Mouse (Mus musculus): ENCODE results near the gene Spsb3. TPM values are rescaled to one million over a fixed set of nuclear protein-coding genes. Genes with fewer than 3 reads are reported as not detected.
A peak's percentile ranks its signal among the peaks of the same experiment; 100 is the strongest.

Spsb3 gene
- 10 to 100 TPM; 58.6 to 63.3 TPM for total RNA-seq (2021)
- long read RNA-seq, experiment 1, transcript Spsb3-209 (7 exons, 1,953 nt) = major isoform, 49 of 122 reads
- long read RNA-seq, experiment 1, transcript Spsb3-203 (7 exons, 1,641 nt) = minor isoform, 43 of 122 reads
- long read RNA-seq, experiment 1, partial matches to known transcripts = 5 of 122 reads
- long read RNA-seq, experiment 1, other reads (novel, unspliced or antisense) = 23 of 122 reads
- long read RNA-seq, experiment 2, transcript Spsb3-203 (7 exons, 1,641 nt) = minor isoform, 16 of 61 reads
- long read RNA-seq, experiment 2, transcript Spsb3-209 (7 exons, 1,953 nt) = major isoform, 19 of 61 reads
- long read RNA-seq, experiment 2, partial matches to known transcripts = 8 of 61 reads
- long read RNA-seq, experiment 2, other reads (novel, unspliced or antisense) = 16 of 61 reads

DNA sequence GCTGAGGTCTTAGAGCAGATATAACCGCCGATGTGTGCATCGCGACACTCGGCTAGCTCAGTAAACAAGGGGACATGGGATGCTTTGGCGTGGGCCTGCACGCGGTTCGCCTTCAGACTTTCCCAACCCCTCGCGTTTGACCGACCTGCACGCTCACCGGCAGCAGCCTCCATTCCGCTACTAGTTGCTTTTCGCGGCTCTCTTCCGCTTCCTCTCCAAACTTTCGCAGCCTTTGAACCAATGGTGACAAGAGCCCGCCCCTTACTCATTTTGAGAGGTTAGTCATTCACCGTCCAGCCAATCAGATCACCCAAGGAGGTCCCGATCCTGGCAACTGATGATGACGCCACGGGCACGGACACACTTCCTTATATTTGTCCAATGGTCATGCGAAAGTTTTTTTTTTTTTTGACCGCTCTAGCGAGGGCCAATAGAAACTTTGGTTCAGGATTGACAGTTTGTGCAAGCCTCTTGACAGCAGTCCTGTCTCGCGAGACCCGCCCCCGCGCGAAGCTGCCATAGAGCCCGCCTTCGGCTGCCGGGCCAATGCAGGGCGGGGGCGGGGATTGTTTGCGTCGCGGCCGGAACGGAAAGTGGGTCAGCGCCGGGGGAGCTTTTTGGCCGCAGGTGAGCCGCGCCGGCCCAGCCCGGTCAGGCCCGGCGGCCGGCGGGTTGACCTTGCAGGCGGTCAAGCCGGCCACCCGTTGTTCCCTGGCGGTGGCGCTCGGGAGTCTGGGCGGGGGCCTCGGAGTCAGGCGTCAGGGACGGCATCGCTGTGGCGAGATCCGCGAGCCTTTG lies at the start of gene Spsb3, which contains the start of gene Nubp2:
Gene Spsb3, plus strand, starts transcription at position 510 of the 798 bp plus-strand sequence.
Gene Nubp2, minus strand, starts transcription at position 216 of the 798 bp plus-strand sequence.
- Histone ChIP-seq H3K4me3 (peak within 1 kb of the TSS; percentile 82), H3K27ac (peak within 1 kb of the TSS; percentile 96)
- TF ChIP-seq CTCF (IDR thresholded peaks at IDR 0.05) = peak; percentile 24
- intact Hi-C loops (cut with DNase I) = no loop called here
- DNase-seq (ENCODE audit: extremely low spot score in 1 of 2, low spot score in 2 of 2) = peak; percentile 97

DNA sequence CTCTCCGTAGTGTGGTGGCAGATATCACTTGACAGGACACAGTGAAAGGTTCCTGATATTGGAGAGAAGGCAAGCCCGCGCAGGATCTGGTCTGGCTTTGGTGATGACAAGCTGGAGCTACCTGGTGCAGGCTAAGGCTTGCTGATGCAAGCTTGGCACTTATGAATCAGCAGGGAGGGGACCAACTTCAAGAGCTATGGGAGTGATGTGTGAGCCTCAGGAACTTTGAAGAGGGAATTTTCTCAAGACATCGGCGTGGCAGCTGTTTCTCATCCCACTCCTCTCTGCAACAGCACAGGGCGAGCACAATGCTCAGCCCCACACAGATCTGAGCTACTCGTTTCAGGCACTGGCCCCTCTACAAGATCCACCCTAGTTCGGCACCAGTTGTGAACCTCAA lies 46.6 kb upstream of the Spsb3 start, which contains the start of gene Hagh:
Gene Hagh, plus strand, starts transcription at position 302 of the 400 bp plus-strand sequence.
- Histone ChIP-seq H3K27ac (no peak within 1 kb of the TSS), H3K4me3 (no peak within 1 kb of the TSS)
- intact Hi-C loops (cut with DNase I) = no loop called here
- DNase-seq (ENCODE audit: extremely low spot score in 1 of 2, low spot score in 2 of 2) = no peak
- no peak for TF ChIP-seq CTCF (IDR thresholded peaks at IDR 0.05)

DNA sequence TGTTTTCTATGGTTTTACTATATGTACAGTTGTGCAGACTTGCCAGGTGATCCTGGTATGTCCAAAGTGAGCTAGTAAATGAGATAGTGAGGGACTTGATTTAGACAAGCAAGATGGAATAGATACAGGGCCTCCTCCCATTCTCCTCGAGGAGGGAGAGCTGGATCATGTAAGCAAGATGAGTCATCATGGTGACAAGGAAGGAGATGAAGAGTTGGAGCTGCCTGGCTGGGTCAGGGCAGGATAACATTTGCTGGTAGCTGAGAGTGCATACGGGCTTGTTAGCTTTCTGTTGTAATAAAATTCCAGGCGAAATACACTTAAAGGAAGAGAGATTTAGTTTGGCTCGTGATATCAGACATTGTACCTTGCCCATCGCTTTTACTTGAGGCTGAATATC lies 46.1 kb upstream of the Spsb3 start:
- TF ChIP-seq CTCF (IDR thresholded peaks at IDR 0.05) = no peak
- no peak for DNase-seq (ENCODE audit: extremely low spot score in 1 of 2, low spot score in 2 of 2)
- Histone ChIP-seq H3K4me3 (no peak overlapping the region), H3K27ac (no peak overlapping the region)
- intact Hi-C loops (cut with DNase I) = no loop called here

- peak; percentile 36 for TF ChIP-seq CTCF (IDR thresholded peaks at IDR 0.05)
- no peak overlapping the region for H3K27ac ChIP-seq
- no peak for DNase-seq (ENCODE audit: extremely low spot score in 1 of 2, low spot score in 2 of 2)
- intact Hi-C loops (cut with DNase I) = no loop called here
- H3K4me3 ChIP-seq = no peak overlapping the region
Observed at GRCm38 (mm10) chr17:24841133-24841532, 45.3 kb upstream of the Spsb3 start.

- DNase-seq (ENCODE audit: extremely low spot score in 1 of 2, low spot score in 2 of 2) = no peak
- peak; percentile 15 for TF ChIP-seq CTCF (IDR thresholded peaks at IDR 0.05)
- H3K27ac ChIP-seq = no peak overlapping the region
- no peak overlapping the region for H3K4me3 ChIP-seq
- intact Hi-C loops (cut with DNase I) = no loop called here
Observed at GRCm38 (mm10) chr17:24842631-24843030, 43.8 kb upstream of the Spsb3 start.

DNA sequence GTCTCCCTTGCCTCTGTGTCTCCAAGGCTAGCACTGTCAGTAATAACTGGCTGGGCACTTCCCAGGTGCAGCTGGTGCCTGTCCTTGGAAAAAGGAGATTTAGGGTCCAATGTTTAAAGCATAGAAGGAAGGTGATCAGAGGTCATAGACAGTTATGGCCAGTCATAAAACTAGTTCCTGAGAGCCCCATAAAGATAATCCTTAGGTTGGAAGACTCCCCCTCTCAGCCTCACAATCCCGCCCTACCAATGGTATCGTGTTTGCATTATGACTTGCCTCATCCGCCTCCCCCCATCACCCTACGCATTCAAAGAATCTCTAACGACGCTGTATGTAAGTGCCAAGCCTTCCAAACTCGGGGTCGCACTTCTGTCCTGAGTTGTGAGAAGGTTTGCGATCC lies 41.9 kb upstream of the Spsb3 start:
- DNase-seq (ENCODE audit: extremely low spot score in 1 of 2, low spot score in 2 of 2) = no peak
- TF ChIP-seq CTCF (IDR thresholded peaks at IDR 0.05) = no peak

DNA sequence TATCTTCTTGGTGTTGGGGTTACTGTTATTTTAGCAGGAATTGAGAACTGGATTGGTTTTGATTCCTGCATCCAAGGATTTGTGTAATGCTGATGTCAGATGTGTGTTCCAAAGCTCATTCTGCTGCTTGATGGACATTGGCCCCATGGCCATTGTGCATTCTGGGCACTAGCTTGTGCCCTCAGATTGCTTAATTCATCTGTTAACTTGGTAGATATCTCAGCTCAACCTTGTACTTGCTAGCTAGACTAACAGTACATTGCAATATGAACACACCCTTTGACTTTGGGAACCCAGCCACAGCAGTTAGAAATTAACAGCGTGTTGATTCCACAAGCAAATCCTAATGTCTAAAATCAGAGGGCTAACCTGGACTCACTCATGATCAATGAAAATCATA lies 39.1 kb upstream of the Spsb3 start:
- intact Hi-C loops (cut with DNase I) = no loop called here
- no peak overlapping the region for H3K4me3 ChIP-seq
- no peak for TF ChIP-seq CTCF (IDR thresholded peaks at IDR 0.05)

More for the DNA sequence above, 41.9 kb upstream of the Spsb3 start:
- H3K27ac ChIP-seq = no peak overlapping the region
- intact Hi-C loops (cut with DNase I) = no loop called here
- H3K4me3 ChIP-seq = no peak overlapping the region

GRCm38 (mm10) chr17:24848600-24849031 lies 37.8 kb upstream of the Spsb3 start:
- TF ChIP-seq CTCF (IDR thresholded peaks at IDR 0.05) = no peak
- Histone ChIP-seq H3K27ac (no peak overlapping the region), H3K4me3 (peak overlapping the region; percentile 76)
- intact Hi-C loops (cut with DNase I) = no loop called here
- DNase-seq (ENCODE audit: extremely low spot score in 1 of 2, low spot score in 2 of 2) = no peak

More for the DNA sequence above, 39.1 kb upstream of the Spsb3 start:
- no peak for DNase-seq (ENCODE audit: extremely low spot score in 1 of 2, low spot score in 2 of 2)
- H3K27ac ChIP-seq = no peak overlapping the region

GRCm38 (mm10) chr17:24849733-24850064 lies 36.7 kb upstream of the Spsb3 start:
- no peak for DNase-seq (ENCODE audit: extremely low spot score in 1 of 2, low spot score in 2 of 2)
- peak overlapping the region; percentile 76 for H3K4me3 ChIP-seq
- H3K27ac ChIP-seq = peak overlapping the region; percentile 98
- intact Hi-C loops (cut with DNase I) = no loop called here
- TF ChIP-seq CTCF (IDR thresholded peaks at IDR 0.05) = peak; percentile 34

DNA sequence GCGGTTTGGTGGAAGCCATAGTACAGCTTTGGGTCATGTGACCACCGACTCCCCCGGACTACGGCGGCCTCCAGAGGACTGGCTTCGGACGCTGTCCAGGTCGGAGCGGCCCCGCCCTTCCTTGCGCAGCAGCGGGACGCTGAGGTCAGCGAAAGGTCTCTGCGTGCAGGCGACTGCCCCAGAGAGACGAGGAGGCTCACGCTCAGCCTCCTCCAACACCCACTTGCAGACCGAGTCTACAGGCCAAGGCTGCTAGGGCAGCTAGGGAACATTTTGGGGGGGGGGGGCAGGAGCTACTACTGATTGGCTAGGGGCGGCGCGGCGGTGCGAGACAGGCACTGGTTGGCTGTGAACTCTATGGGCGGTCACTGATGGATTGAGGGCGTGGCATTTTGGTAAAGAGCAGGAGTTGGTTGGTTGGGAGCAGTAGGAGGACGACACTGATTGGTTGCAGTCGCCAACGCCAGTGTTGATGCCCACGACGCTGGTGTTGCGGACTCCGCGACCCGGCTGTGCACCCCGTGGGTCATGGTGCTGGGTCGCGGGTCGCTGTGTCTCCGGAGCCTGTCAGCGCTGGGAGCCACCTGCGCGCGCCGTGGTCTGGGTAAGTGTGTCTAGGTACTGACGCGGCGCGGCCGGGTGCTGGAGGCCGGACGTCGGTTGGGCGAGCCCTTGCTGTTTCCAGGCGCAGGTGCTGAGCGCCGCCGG lies 36.2 kb upstream of the Spsb3 start, which contains the start of gene Fahd1:
Gene Fahd1, minus strand, starts transcription at position 300 of the 708 bp plus-strand sequence.
- no peak for TF ChIP-seq CTCF (IDR thresholded peaks at IDR 0.05)
- intact Hi-C loops (cut with DNase I) = no loop called here
- H3K4me3 ChIP-seq = peak within 1 kb of the TSS; percentile 76
- H3K27ac ChIP-seq = peak within 1 kb of the TSS; percentile 98
- DNase-seq (ENCODE audit: extremely low spot score in 1 of 2, low spot score in 2 of 2) = peak; percentile 93 to 94

- intact Hi-C loops (cut with DNase I) = no loop called here
- TF ChIP-seq CTCF (IDR thresholded peaks at IDR 0.05) = no peak
- Histone ChIP-seq H3K4me3 (peak overlapping the region; percentile 76), H3K27ac (peak overlapping the region; percentile 98)
- no peak for DNase-seq (ENCODE audit: extremely low spot score in 1 of 2, low spot score in 2 of 2)
Observed at GRCm38 (mm10) chr17:24850773-24851127, 35.7 kb upstream of the Spsb3 start.

Measured in left cerebral cortex, adult 2 months (tissue).